Mouse (Mus musculus): Measurements from ENCODE around the gene Hcrtr1.

The Hcrtr1 gene

GRCm38 (mm10) chr4:130139214-130139492, at the start of gene Hcrtr1:
Gene Hcrtr1 (minus strand): TSS chr4:130139359.
- no peak for DNase-seq (ENCODE audit: low spot score)

DNA sequence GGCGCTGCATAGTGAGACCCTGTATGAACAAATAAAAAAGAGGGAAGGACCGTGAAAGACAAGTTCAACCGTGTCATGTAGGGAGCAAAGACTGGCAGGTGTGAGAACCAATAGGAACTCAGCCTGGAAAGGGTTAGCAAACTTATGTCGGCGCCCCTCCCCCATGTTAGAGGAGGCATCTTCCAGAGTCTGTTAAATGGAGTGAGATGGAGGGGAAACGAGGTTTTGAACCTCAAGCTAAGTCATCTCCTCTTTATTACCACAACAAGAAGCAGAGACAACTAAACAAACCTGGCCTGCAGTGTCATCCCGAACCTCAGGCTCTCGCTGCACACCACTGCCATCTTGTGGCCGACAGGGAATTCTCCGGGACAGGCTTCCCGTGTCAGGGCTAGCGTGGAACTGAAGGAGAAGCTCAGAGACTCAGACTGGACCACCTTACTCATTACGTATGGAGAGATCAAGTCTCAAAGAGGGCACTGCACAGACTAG, 49.7 kb upstream of the Hcrtr1 start:
- DNase-seq (ENCODE audit: low spot score): peak; percentile 82

DNA sequence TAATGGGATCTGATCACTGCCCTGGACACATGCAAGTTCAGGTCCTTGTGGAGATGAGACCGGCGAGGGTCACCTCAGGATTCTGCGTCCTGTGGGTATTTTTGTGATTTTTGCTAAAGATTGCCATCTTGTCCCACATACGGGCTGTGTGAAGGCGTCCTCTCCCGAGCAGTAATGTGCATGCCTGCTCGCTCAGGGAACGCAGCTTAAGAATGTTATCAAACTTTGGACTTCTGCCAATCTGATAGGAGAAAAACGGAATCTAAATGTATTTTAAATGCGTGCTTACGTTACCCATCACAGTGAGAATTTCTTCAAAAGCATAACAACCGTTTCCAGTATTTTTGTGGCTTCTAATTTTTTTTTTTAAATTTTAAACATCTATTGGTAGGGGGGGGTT, 47.7 kb upstream of the Hcrtr1 start:
- DNase-seq (ENCODE audit: low spot score): no peak

GRCm38 (mm10) chr4:130186450-130186849, 47.3 kb upstream of the Hcrtr1 start:
- no peak for DNase-seq (ENCODE audit: low spot score)

DNA sequence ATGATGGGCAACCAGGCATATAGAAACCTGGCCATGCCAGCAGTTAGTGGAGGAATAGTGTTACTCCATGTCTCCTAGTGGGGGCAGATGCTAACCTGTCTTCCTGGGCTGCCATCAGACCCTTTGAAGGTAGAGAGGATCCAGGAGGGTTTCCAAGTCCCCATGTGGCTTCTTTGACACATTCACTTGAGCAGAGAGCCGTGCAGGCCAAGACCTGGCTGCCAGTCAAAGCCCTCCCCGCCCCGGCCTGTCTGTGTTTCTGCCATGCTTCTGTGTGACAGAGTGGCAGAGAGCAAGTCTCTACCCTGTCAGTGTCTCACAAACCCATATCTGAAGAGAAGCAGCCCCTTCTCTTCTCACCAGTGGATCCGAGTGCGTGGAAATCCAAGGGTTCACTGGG, 44.7 kb upstream of the Hcrtr1 start:
- DNase-seq (ENCODE audit: low spot score): no peak

- no peak for DNase-seq (ENCODE audit: low spot score)
Observed at GRCm38 (mm10) chr4:130183023-130183422, 43.9 kb upstream of the Hcrtr1 start.

GRCm38 (mm10) chr4:130181886-130182285, 42.7 kb upstream of the Hcrtr1 start:
- no peak for DNase-seq (ENCODE audit: low spot score)

DNA sequence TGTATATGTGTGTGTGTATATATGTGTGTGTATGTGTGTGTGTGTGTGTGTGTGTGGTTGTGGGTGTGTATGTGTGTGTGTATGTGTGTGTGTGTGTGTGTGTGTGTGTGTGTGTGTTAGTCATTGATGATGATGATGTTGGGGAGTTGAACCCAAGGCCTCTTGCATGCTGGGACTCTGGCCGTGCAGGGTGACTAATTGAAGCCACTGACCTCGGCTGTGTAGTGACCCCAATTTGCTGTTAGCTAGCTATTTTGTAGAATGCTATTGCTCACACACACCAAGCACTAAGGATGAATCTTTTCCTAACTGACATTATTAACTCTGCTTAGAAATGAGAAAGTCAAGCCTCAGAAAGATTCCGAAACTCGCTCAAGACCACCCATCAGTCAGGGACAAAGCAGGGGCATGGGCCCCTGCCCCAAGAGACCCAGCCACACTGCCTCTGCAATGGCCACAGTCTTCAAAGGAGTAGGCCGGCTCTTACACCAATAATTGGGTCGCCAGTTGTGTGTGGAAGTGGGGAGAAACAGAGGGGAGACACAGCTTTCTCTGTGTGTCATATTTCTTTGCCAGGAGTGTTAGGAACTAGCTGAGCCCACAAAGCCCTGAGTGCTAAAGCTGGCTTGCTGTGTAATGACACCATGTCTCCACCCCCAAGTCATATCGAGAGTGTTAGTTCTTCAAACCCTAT, 41.9 kb upstream of the Hcrtr1 start:
- DNase-seq (ENCODE audit: low spot score): no peak

DNA sequence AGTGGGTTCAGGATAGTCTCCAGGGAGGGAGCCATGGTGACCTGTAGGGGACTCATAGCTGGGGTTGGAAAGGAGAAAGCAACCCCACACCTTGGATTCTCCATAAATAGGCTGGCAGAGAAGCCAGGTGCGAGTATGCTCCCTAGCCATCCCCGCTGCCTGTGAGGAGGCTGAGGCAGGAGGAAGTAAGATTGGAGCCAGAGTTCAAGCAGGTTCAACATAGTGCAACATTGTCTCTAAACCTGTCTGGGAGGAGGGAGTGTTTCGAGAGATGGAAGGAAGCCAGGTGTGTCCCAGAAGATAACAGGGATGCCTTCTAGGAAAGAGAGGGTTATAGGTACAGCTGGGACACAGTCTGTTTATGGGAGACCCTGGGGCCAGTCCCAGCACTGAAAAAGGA, 40.7 kb upstream of the Hcrtr1 start:
- no peak for DNase-seq (ENCODE audit: low spot score)

- no peak for DNase-seq (ENCODE audit: low spot score)
Observed at GRCm38 (mm10) chr4:130177536-130177935, 38.4 kb upstream of the Hcrtr1 start.

DNA sequence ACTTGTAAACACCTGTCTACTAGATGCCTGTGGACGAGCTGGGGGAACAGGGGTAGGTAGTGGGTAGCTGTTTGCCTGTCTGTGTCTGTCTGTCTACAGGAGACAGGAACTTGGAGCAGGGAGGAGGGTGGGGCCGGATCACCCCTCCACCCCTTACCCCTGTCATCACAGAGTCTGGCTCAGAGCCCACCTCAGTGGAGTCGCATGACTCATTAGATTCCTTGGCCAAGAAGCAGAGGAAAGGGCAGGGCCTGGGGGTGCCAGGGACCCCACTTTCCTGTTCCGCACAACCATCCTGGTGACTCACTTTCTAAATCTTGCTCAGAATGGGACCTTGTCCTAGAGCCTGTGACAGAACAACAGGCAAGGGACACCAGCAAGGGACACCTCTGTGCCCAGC, 37.9 kb upstream of the Hcrtr1 start:
- no peak for DNase-seq (ENCODE audit: low spot score)

DNA sequence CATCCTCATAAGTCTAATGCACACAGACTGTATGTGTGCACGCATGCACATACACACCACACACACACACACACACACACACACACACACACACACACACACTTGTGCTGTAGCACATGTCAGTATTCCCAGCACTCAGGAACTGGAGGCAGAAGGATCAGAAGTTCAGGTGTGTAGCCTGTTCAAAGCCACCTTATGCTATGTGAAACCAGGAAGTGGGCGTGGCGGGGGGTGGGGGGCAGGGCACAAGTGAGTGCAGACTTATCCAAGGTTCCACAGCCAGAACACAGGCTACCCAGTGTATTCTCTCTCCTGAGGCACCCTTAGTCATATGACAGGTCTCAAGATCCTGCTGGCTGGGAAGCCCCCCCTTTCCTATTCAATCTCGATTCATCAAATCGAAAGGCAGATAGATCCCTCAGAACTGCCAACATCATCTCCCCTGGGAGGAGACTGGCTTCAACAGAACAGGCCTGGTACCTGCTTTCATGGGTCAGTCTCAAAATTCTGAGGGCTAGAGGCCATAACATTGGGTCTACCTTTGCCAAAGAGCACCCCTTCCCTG, 37.1 kb upstream of the Hcrtr1 start:
- DNase-seq (ENCODE audit: low spot score): no peak

- peak; percentile 83 for DNase-seq (ENCODE audit: low spot score)
Observed at GRCm38 (mm10) chr4:130175072-130175711, 36.0 kb upstream of the Hcrtr1 start, which contains the start of gene Tinagl1. Gene Tinagl1 (minus strand): TSS chr4:130175122.

DNA sequence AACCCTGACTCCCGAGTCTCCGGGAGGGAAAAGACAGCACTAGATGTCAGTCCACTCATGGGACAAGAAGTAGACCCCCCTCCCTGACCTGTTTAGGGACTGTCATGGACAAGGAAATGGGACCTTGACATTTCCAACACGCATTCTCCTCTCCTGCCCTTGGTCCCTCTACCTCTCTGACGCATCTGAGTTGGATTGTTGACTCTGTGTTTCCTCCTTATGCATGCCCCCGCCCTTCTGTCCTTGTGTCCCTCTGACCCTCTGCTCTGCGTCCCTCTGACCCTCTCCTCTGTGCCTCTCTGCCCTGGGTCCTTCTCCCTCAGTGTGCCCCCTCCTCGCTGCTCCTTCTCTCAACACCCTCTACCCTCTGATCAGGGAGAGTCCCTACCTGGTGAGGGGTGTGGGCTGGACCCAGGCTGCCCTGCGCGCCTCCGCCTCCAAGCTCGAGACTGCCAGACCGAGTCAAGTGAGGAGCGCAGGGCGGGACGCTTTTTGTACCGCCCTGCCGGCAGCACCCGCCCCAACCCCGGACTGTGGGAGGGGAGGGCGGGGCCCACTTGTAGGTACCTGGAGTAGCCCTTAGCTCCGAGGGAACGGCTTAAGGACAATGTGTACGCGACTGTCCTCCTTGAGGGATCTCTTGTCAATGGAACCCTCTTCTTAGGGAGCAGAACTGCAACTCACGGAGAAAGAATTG, 35.3 kb upstream of the Hcrtr1 start:
- peak; percentile 90 for DNase-seq (ENCODE audit: low spot score)

DNA sequence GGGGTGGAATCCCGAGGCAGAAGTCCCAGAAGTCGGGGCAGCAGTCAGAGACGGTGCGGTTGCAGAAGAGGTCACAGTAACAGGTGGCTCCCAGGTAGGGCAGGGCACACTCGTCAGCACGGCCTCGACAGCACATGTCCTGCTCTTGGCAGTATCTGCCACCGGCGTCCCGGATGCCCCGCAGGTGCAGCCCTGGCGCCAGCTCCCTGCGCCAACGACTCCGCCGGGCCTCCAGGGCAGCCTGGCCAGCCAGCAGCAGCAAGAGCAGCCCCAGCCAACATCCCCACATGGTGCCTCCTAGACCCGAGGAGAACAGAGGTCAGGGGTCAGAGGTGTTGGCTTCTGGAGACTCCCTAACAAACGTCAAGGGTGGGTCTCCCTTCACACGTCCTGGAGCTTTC, 34.8 kb upstream of the Hcrtr1 start:
- DNase-seq (ENCODE audit: low spot score): no peak

GRCm38 (mm10) chr4:130173060-130173822, 34.1 kb upstream of the Hcrtr1 start:
- peak; percentile 48 for DNase-seq (ENCODE audit: low spot score)

- DNase-seq (ENCODE audit: low spot score): peak; percentile 68
Observed at GRCm38 (mm10) chr4:130171951-130172765, 33.0 kb upstream of the Hcrtr1 start.

DNA sequence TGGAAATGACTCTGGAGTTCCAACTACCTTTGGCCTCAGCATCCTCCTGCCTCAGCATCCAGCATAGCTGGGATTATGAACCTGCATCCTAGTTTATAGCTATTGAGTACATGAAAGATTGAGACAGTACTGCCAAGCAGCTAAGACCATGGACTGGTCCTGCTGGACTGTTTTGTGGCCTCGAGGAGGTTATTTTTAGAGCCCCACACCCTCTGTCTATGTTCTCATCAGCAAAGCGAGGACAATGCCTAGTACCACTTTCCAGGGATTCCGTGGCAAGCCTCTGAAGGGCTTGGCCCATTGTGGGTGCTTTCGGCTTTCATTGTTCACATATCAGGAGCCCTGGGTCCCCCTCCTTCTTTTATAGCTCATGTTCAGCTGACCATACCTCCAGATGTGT, 31.2 kb upstream of the Hcrtr1 start:
- DNase-seq (ENCODE audit: low spot score): no peak

- peak; percentile 60 for DNase-seq (ENCODE audit: low spot score)
Observed at GRCm38 (mm10) chr4:130169411-130169971, 30.3 kb upstream of the Hcrtr1 start.

DNA sequence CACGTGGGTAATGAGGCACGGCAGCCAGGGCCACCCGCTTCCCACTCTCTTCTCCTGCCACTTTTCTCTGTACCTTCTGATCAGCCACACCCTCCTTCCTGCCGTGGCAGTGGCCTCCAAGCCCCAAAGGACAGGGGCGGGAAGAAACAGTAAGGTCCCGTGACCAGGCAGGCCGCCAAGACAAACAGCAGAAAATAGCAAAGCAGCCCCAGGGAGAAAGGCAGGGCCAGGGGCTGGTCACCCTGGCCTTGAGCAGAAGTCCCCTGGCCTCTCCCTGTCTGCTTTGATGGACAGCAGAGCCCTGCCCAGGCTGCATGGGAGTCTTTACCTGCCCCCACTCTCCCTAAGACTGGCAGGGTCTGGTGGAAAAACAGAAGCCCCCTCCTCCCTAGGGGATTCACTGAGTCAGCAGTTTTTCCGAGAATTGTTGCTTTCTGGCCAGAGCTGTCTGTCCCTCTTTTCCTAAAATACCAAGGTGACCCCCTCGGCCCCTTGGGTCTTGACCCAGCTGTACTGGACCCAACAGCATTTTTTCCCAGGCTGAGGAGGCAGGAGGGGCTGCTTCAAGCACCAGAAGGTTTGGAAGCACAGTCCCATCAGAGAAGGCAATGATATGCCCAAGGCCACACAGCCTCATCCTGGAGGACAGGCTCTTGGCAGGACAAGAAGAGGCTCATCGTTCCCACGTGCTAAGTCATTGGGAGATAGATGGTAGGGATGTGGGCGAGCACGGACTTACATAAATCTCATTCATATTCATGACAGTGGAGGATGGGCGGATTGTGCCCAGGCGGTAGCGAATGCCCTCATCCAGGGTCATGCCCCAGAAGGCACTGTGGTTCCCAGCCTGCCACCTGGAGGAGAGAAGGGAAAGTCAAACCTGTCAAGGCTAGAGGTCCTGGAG, 29.4 kb upstream of the Hcrtr1 start:
- peak; percentile 90 for DNase-seq (ENCODE audit: low spot score)
